Mouse (Mus musculus) heart, embryonic 12.5 days (tissue): ENCODE data around the gene Tut7. TPM values are rescaled to one million over a fixed set of nuclear protein-coding genes. Genes with fewer than 3 reads are reported as not detected.

ENCODE experiments used
- ATAC-seq: fragments of 200-750 bp; cut with Nextera tagmentation; 2 replicates; pipeline ENCODE4 v1.8.0; 2017; ENCODE audit warnings: moderate TSS enrichment, moderate library complexity; ENCODE audit not compliant: insufficient number of reproducible peaks, low FRiP score
- H3K27ac ChIP-seq: fragments of 300-500 bp; sonication (generic); 2 replicates; pipeline ENCODE4 v1.5.1; 2016; ENCODE audit warnings: mild to moderate bottlenecking, moderate library complexity; ENCODE audit not compliant: poor library complexity, severe bottlenecking
- H3K27me3 ChIP-seq: fragments of 300-500 bp; sonication (generic); replicated peaks from 2 replicates; pipeline ENCODE4 v1.6.1; 2016; ENCODE audit warnings: mild to moderate bottlenecking, moderate library complexity
- H3K36me3 ChIP-seq: fragments of 300-500 bp; sonication (generic); 2 replicates; pipeline ENCODE4 v1.6.1; 2016; ENCODE audit warnings: mild to moderate bottlenecking, moderate library complexity
- H3K4me1 ChIP-seq: fragments of 300-500 bp; sonication (generic); replicated peaks from 2 replicates; pipeline ENCODE4 v1.6.1; 2016; ENCODE audit warnings: mild to moderate bottlenecking
- H3K4me2 ChIP-seq: fragments of 300-500 bp; sonication (generic); 2 replicates; pipeline ENCODE4 v1.6.1; 2016; ENCODE audit warnings: mild to moderate bottlenecking, moderate library complexity
- H3K4me3 ChIP-seq: fragments of 300-500 bp; sonication (generic); 2 replicates; pipeline ENCODE4 v1.5.1; 2016; ENCODE audit warnings: mild to moderate bottlenecking
- H3K9ac ChIP-seq: fragments of 300-500 bp; sonication (generic); 2 replicates; pipeline ENCODE4 v1.6.1; 2016; ENCODE audit warnings: mild to moderate bottlenecking, moderate library complexity
- H3K9me3 ChIP-seq: fragments of 300-500 bp; sonication (generic); replicated peaks from 2 replicates; pipeline ENCODE4 v1.6.1; 2016; ENCODE audit warnings: mild to moderate bottlenecking, moderate library complexity
- WGBS: fragments of 180-500 bp; shearing (Covaris S2); methylation state at CpG from one replicate; pipeline ENCODE4 v1.1.7; 2016; 5-methylcytosine and 5-hydroxymethylcytosine counted together
- polyA plus RNA-seq: library from polyadenylated mRNA; unstranded; fragments of >200 nt; fragmentation: Nextera tagmentation; extraction: Ambion mirVana; gene quantifications from 2 replicates; pipeline ENCODE4 v1.2.1, GENCODE M21; 2016

The Tut7 gene
- polyA plus RNA-seq, result 45.3 and 46.4 TPM in 2 replicates

DNA sequence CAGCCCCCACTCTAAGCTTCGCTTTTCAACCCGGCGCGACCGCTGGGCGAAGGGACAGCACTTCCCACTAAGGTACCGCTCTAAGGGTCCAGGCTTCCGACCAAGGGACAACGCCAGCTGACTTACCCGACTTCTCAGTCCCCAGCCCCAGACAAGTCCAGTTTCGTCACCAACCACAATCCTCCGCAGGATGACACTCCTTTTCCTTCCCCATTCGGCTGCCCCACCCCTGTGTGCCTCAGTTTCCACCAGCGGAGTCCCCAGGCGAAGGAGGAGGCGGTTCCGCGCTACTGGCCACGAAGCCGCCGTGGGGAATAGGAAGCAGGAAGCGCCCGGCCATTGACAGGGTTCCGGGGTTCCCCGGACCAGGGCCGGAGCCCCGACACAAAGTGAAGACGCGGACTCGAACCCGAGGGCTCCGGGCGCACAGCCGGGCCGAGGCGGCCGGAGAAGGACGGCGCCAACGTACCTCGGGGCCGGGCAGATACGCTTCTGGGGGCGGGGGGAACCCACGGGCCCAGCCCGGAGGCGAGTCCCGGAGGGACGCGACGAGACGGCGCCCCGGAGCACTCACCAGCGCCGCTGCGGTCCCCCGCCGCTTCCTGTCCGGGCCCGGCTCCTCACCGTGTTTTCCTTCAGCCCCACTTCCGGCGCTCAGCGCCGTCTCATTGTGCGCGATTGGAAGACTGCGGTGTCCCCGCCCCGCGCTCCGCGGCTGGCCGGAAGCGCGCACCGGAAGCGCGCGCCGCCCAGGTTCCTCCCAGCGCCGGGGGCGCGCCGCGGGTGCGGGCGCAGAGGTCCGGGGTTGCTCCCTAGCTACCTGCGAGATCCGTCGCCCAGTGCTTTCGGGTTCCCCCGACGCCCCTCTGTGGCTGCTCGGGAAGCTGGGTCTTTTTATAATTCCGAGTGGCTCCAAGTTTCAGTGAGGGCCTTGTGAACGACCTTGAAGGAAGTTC lies at the start of gene Tut7:
Tut7 (minus strand) TSS at position 641 of the 956 bp plus-strand sequence.
- Histone ChIP-seq H3K27me3 (no peaks in the 10 kb centered on the region), H3K27ac (peak within 1 kb of the TSS; percentile 96), H3K36me3 (peaks cover 17% of the 10 kb centered on the region), H3K4me2 (peak within 1 kb of the TSS; percentile 75), H3K4me3 (peak within 1 kb of the TSS; percentile 96), H3K9ac (peak within 1 kb of the TSS; percentile 89), H3K9me3 (no peaks in the 10 kb centered on the region), H3K4me1 (peaks cover 31% of the 10 kb centered on the region)
- ATAC-seq, result peak; percentile 97
- WGBS, result under 1% methylated on average over 100 of the region's 100 CpGs

- 72% methylated on average over 7 of the region's 7 CpGs for WGBS
- H3K27ac ChIP-seq, result no peak overlapping the region
These were observed 49.5 kb upstream of the Tut7 start for GRCm38 (mm10) chr13:59872446-59872845.

DNA sequence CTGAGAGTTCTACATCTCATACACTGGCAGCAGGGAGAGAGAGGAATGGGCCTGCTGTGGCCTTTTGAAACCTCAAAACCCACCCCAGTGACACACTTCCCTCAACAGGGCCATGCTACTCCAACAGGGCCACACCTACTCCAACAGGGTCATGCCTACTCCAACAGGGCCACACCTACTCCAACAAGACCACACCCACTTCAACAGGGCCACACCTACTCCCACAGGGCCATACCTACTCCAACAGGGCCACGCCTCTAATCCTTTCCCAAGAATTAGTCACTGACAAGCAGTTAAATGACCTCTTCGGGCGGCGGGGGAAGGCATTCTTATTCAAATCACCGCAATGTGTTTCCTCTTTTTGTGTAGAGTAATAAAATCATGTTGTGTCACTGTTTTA lies 47.1 kb upstream of the Tut7 start:
- H3K9me3 ChIP-seq, result 0 out of 2 replicates have a peak, but pooled peaks cover 4% of the 10 kb centered on the region
- no peak for ATAC-seq
- no peak overlapping the region for H3K4me2 ChIP-seq
- no peaks in the 10 kb centered on the region for H3K36me3 ChIP-seq
- H3K4me3 ChIP-seq, result no peak overlapping the region
- 89% methylated on average over 5 of the region's 5 CpGs for whole genome bisulfite sequencing
- H3K4me1 ChIP-seq, result no peaks in the 10 kb centered on the region
- H3K9ac ChIP-seq, result no peak overlapping the region
- H3K27ac ChIP-seq, result no peak overlapping the region
- H3K27me3 ChIP-seq, result no peaks in the 10 kb centered on the region

More at GRCm38 (mm10) chr13:59872446-59872845, 49.5 kb upstream of the Tut7 start:
- H3K36me3 ChIP-seq, result no peaks in the 10 kb centered on the region
- no peak overlapping the region for H3K4me3 ChIP-seq
- no peaks in the 10 kb centered on the region for H3K4me1 ChIP-seq
- no peaks in the 10 kb centered on the region for H3K27me3 ChIP-seq
- H3K9ac ChIP-seq, result no peak overlapping the region
- no peak overlapping the region for H3K4me2 ChIP-seq
- no peak for ATAC-seq
- H3K9me3 ChIP-seq, result no peaks in the 10 kb centered on the region

GRCm38 (mm10) chr13:59868011-59868649 lies 45.2 kb upstream of the Tut7 start:
- no peak for ATAC-seq
- WGBS, result 56% methylated on average over 9 of the region's 9 CpGs

GRCm38 (mm10) chr13:59867103-59867502 lies 44.2 kb upstream of the Tut7 start:
- Histone ChIP-seq H3K9me3 (0 out of 2 replicates have a peak, but pooled peaks cover 4% of the 10 kb centered on the region), H3K4me2 (no peak overlapping the region), H3K4me3 (no peak overlapping the region), H3K4me1 (no peaks in the 10 kb centered on the region), H3K9ac (no peak overlapping the region), H3K27ac (no peak overlapping the region), H3K27me3 (no peaks in the 10 kb centered on the region), H3K36me3 (no peaks in the 10 kb centered on the region)
- 62% methylated on average over 7 of the region's 7 CpGs for WGBS
- ATAC-seq, result no peak

More at GRCm38 (mm10) chr13:59868011-59868649, 45.2 kb upstream of the Tut7 start:
- H3K36me3 ChIP-seq, result no peaks in the 10 kb centered on the region
- no peak overlapping the region for H3K9ac ChIP-seq
- no peaks in the 10 kb centered on the region for H3K27me3 ChIP-seq
- no peak overlapping the region for H3K27ac ChIP-seq
- 0 out of 2 replicates have a peak, but pooled peaks cover 4% of the 10 kb centered on the region for H3K9me3 ChIP-seq
- H3K4me3 ChIP-seq, result no peak overlapping the region
- H3K4me2 ChIP-seq, result no peak overlapping the region
- no peaks in the 10 kb centered on the region for H3K4me1 ChIP-seq

- H3K4me1 ChIP-seq, result no peaks in the 10 kb centered on the region
- no peak overlapping the region for H3K9ac ChIP-seq
- H3K9me3 ChIP-seq, result no peaks in the 10 kb centered on the region
- H3K36me3 ChIP-seq, result no peaks in the 10 kb centered on the region
- H3K27ac ChIP-seq, result no peak overlapping the region
- 78% methylated on average over 7 of the region's 7 CpGs for WGBS
- H3K4me3 ChIP-seq, result no peak overlapping the region
- no peak overlapping the region for H3K4me2 ChIP-seq
- ATAC-seq, result no peak
- 0 out of 2 replicates have a peak, but pooled peaks cover 5% of the 10 kb centered on the region for H3K27me3 ChIP-seq
These were observed 36.6 kb upstream of the Tut7 start for GRCm38 (mm10) chr13:59859515-59859914.

GRCm38 (mm10) chr13:59856286-59857070 lies 33.5 kb upstream of the Tut7 start:
- Histone ChIP-seq H3K4me1 (peaks cover 7% of the 10 kb centered on the region), H3K9ac (no peak overlapping the region), H3K36me3 (no peaks in the 10 kb centered on the region), H3K27me3 (0 out of 2 replicates have a peak, but pooled peaks cover 5% of the 10 kb centered on the region), H3K4me2 (no peak overlapping the region), H3K27ac (no peak overlapping the region), H3K9me3 (no peaks in the 10 kb centered on the region), H3K4me3 (no peak overlapping the region)
- WGBS, result 52% methylated on average over 20 of the region's 20 CpGs
- ATAC-seq, result no peak

DNA sequence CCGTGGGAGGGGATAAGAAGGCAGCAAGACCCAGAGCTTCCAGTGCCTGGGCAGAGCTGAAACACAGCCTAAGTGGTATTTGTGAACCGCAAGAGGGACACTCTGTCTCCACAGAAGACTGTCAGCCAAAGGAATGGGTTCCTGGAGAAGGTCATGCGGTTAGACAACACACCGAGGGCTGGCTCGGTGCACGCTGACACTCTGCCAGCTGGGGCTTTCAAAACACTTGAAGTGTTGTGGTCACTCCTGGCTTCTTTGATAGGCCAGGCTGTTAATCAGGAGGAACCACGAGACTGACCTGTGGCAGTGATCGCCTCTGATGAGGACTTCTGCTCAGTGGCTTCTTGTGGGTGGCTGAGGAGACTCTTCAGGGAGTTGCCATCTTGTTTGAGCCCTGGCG lies 30.5 kb upstream of the Tut7 start:
- no peak overlapping the region for H3K27ac ChIP-seq
- H3K27me3 ChIP-seq, result 0 out of 2 replicates have a peak, but pooled peaks cover 5% of the 10 kb centered on the region
- no peak for ATAC-seq
- no peak overlapping the region for H3K9ac ChIP-seq
- H3K4me1 ChIP-seq, result peaks cover 14% of the 10 kb centered on the region
- H3K36me3 ChIP-seq, result no peaks in the 10 kb centered on the region
- H3K9me3 ChIP-seq, result no peaks in the 10 kb centered on the region
- no peak overlapping the region for H3K4me2 ChIP-seq
- 40% methylated on average over 9 of the region's 9 CpGs for WGBS
- no peak overlapping the region for H3K4me3 ChIP-seq

- Histone ChIP-seq H3K27ac (0 out of 2 replicates have a peak overlapping the region, but pooled peaks have one; percentile 49), H3K4me2 (peak overlapping the region; percentile 17), H3K9ac (no peak overlapping the region), H3K9me3 (no peaks in the 10 kb centered on the region), H3K4me3 (no peak overlapping the region), H3K4me1 (peaks cover 14% of the 10 kb centered on the region), H3K27me3 (0 out of 2 replicates have a peak, but pooled peaks cover 2% of the 10 kb centered on the region), H3K36me3 (no peaks in the 10 kb centered on the region)
- WGBS, result 31% methylated on average over 10 of the region's 10 CpGs
- ATAC-seq, result peak; percentile 76
These were observed 27.4 kb upstream of the Tut7 start for GRCm38 (mm10) chr13:59850373-59850772.

DNA sequence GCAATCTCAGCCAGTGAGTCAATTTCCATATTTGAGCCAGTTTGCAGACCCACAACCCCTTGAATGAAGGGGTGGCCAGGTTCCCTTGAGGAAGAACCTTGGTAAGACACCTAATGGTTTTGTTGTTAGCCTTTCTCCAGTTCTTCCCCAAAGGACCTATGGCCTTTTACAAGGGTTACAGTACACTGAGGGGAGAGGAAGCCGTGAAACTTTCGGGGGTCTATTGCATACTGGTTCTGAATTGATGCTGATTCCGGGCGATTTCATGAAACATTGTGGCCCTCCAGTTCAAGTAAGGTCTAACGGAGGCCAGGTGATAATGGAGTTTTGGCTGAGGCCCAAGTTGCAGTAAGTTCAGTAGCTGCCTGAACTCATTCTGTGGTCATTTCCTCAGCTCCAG lies 21.7 kb upstream of the Tut7 start:
- no peak for ATAC-seq
- Histone ChIP-seq H3K4me1 (no peaks in the 10 kb centered on the region), H3K27me3 (no peaks in the 10 kb centered on the region), H3K36me3 (no peaks in the 10 kb centered on the region), H3K4me2 (no peak overlapping the region), H3K27ac (no peak overlapping the region), H3K9ac (no peak overlapping the region), H3K4me3 (no peak overlapping the region), H3K9me3 (no peaks in the 10 kb centered on the region)
- 77% methylated on average over 5 of the region's 5 CpGs for WGBS
